Mouse (Mus musculus): ENCODE measurements around the gene B3galt4.
"Not testable (repeated sequence)": the region's sequence is repeated elsewhere in the genome, so short reads cannot be mapped to it uniquely, and the experiment has no call there.

The B3galt4 gene

GRCm38 (mm10) chr17:33951021-33951946 lies at the start of gene B3galt4:
Gene B3galt4, minus strand, starts transcription at chr17:33951488.
- DNase-seq = peak; percentile 85

GRCm38 (mm10) chr17:34000796-34001195 lies 49.5 kb upstream of the B3galt4 start:
- not testable (repeated sequence) for DNase-seq

DNA sequence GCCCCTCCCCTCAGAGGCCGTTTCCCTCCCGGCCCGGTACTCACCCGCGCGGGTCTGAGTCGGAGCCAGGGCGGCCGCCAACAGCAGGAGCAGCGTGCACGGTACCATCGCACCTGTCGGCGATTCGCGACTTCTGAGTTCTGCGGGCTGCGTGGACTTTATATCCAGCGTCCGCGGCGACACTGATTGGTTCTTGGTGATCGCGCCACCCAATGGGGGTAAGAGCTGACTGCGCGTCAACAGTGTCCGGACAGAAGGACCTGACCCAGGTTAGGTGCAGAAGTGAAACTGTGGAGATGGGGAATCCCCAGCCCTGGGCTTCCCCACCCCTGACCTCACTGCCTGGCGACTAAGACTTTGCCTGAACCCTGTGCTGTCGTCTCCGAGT lies 48.9 kb upstream of the B3galt4 start, which contains the start of gene H2-K1:
H2-K1 (minus strand) TSS at position 198 of the 388 bp plus-strand sequence.
- DNase-seq = peak; percentile 80

GRCm38 (mm10) chr17:33999341-34000149 lies 48.3 kb upstream of the B3galt4 start:
- DNase-seq = peak; percentile 54

DNA sequence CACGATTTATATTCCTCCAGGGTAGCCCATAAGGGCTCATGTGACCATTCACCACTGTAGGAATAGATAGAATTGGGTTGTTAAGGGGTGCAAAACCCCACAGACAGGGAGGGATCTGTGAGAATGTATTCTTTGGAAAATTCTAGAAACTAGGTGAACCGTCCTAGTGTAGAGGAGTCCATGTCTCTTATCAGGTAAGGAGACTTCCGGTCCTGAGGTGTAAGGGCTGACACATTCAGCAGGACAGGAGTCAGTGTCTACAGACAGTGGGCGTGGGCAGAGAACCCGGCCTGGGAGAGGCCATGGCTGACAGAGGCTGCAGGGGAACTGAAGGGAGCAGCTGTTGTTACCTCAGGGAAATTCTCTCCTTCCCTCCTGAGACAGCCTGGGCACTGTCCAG lies 47.4 kb upstream of the B3galt4 start:
- not testable (repeated sequence) for DNase-seq

DNA sequence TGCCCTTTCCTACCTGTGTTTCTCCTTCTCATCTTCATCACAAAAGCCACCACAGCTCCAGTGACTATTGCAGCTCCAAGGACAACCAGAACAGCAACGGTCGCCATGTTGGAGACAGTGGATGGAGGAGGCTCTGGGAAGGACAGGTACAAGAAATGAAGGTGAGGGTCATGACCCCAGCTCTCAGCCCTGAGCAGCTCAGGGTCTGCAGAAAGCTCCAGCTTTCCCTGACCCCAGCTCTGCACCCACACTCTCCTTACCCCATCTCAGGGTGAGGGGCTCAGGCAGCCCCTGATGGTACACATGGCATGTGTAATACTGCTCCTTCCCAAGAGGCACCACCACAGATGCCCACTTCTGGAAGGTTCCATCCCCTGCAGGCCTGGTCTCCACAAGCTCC lies 45.7 kb upstream of the B3galt4 start:
- not testable (repeated sequence) for DNase-seq

DNA sequence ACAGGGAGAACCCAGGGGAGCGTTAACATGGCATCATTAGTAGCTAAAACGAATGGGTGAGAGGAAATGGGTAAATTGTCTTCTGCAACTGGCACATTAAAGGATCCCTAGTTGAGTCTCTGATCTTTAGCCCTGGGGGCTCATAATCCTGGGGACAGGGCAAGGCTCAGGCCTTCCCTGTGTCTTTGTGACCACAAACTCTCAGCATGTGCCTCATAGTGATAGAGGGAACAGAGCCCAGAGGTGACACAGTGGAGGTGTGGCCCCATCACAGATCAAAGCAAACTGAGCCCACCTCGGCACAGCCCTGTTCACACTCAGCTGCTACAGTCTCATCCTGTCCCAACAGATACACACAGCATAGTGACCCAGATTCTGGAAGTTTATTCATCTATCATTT lies 44.4 kb upstream of the B3galt4 start:
- no peak for DNase-seq

GRCm38 (mm10) chr17:33994959-33995358 lies 43.7 kb upstream of the B3galt4 start:
- no peak for DNase-seq

DNA sequence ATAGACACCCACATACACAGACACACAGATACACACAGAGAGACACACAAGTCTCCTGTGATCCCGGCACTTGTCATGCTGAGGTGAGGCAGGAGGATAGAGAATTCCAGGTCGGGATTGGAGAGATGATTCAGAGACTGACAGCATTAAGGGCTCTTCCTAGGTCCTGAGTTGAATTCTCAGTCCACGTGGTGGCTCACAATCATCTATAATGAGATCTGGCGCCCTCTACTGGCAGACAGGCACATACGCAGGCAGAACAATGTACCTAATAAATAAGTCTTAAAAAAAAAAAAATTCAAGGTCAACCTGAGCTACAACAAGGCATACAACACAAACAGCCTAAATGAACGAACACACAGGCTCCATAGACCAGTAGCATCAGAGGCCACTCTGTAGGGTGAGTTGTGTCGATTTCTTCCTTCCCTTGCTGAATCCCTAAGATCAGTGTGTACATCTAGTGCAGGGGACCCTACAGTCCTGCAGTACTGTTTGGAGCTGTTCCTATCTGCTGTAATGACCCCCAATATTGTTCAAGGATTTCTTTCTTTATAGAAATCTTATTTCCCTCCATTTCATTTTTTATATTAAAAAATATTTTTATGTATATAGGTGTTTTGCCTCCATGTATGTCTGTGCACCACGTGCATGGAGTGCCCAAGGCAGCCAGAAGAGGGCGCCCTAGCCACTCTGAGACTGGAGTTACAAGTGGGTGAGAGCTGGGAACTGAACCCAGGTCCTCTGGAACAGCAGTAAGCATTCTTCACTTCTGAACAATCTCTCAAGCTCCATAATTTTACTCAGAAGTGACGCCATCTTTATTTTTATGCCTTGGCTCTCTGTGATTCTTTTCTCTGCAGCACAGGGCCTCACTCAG lies 40.7 kb upstream of the B3galt4 start:
- DNase-seq = peak; percentile 79

GRCm38 (mm10) chr17:33982136-33982535 lies 30.8 kb upstream of the B3galt4 start:
- DNase-seq = peak; percentile 89

- peak; percentile 90 for DNase-seq
These were observed 30.1 kb upstream of the B3galt4 start for GRCm38 (mm10) chr17:33981192-33981909.

- no peak for DNase-seq
These were observed 29.1 kb upstream of the B3galt4 start for GRCm38 (mm10) chr17:33980181-33981035.

GRCm38 (mm10) chr17:33979512-33980050 lies 28.3 kb upstream of the B3galt4 start:
- no peak for DNase-seq

GRCm38 (mm10) chr17:33978631-33979031 lies 27.3 kb upstream of the B3galt4 start:
- DNase-seq = peak; percentile 62

GRCm38 (mm10) chr17:33977861-33978557 lies 26.7 kb upstream of the B3galt4 start:
- DNase-seq = peak; percentile 20

GRCm38 (mm10) chr17:33973572-33973971 lies 22.3 kb upstream of the B3galt4 start:
- no peak for DNase-seq

GRCm38 (mm10) chr17:33972691-33973090 lies 21.4 kb upstream of the B3galt4 start:
- peak; percentile 61 for DNase-seq

GRCm38 (mm10) chr17:33969394-33969793 lies 18.1 kb upstream of the B3galt4 start:
- peak; percentile 64 for DNase-seq

- peak; percentile 57 for DNase-seq
These were observed 17.6 kb upstream of the B3galt4 start for GRCm38 (mm10) chr17:33968927-33969326.

- peak; percentile 82 for DNase-seq
These were observed 17.2 kb upstream of the B3galt4 start for GRCm38 (mm10) chr17:33968489-33968888.

Measured in thymus, postnatal 4 days (tissue).